Mouse (Mus musculus) megakaryocyte, embryonic 14.5 days (primary cell): ENCODE results near the gene Avpi1.

ENCODE experiments used
- FLI1 ChIP-seq: IDR thresholded peaks from 2 replicates; pipeline ENCODE4 v1.6.1; 2012; ENCODE audit warnings: low read length, inconsistent platforms, mixed read lengths
- GATA1 ChIP-seq: IDR thresholded peaks from 3 replicates; pipeline ENCODE4 v1.6.1; 2012; ENCODE audit warnings: mixed read lengths, low read length, inconsistent platforms, borderline replicate concordance

DNA sequence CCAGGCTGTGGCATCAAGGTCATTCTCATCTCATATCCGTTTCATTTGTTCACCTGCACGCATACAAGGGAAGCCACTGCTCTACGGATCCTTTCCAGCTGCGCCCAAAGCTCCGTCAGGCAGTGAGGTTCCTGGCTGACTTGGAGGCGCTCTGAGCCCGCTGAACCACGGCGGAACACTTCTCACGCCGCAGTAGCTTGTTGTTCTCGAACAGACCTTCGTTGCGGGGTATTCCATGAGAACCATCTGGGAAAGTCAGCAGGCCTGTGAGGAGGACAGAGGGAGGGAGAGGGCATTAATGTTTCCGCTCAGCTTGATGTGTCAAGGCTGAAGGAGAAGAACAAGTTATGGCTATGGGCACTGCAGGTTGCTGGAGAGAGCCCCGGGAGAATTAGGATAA is 52.9 kb downstream of the Avpi1 start:
- TF ChIP-seq GATA1 (no peak), FLI1 (no peak)
